Mouse (Mus musculus) liver, embryonic 14.5 days (tissue): Measurements from ENCODE around the gene Tbx20. TPM values are rescaled to one million over a fixed set of nuclear protein-coding genes. Genes with fewer than 3 reads are reported as not detected.

Source experiments
- ATAC-seq: fragments of 200-750 bp; cut with Nextera tagmentation; 2 replicates; pipeline ENCODE4 v1.8.0; 2017; ENCODE audit warnings: moderate number of reproducible peaks, mild to moderate bottlenecking, moderate library complexity; ENCODE audit not compliant: insufficient read depth
- DNase-seq, 3 experiments: peaks; one replicate each; pipeline ENCODE4 v3.0.0-alpha.2; 2012 to 2013; ENCODE audit warnings: low read depth in 3 of 3, low spot score in 3 of 3
- H3K27ac ChIP-seq: fragments of 300-500 bp; sonication (generic); 2 replicates; pipeline ENCODE4 v1.5.1; 2014; ENCODE audit warnings: moderate library complexity, mild to moderate bottlenecking, control low read depth, inconsistent platforms
- H3K27me3 ChIP-seq: fragments of 300-500 bp; sonication (generic); 2 replicates; pipeline ENCODE4 v1.6.1; 2014; ENCODE audit warnings: mild to moderate bottlenecking, low read length, moderate library complexity; ENCODE audit not compliant: control insufficient read depth, insufficient read depth
- H3K36me3 ChIP-seq: fragments of 300-500 bp; sonication (generic); replicated peaks from 2 replicates; pipeline ENCODE4 v1.6.1; 2014; ENCODE audit warnings: low read depth; ENCODE audit not compliant: control insufficient read depth, insufficient read depth
- H3K4me1 ChIP-seq, 2 experiments: fragments of 200-500 bp in 1 of 2; fragments of 300-500 bp in 1 of 2; sonication (generic) in 1 of 2; replicated peaks; 2 replicates each; pipeline ENCODE4 v1.6.1; 2012 to 2014; ENCODE audit warnings: antibody characterized with exemption in 1 of 2, inconsistent platforms in 1 of 2, low read length in 1 of 2; ENCODE audit not compliant: control insufficient read depth in 2 of 2, insufficient read depth in 2 of 2
- H3K4me2 ChIP-seq: fragments of 300-500 bp; sonication (generic); 2 replicates; pipeline ENCODE4 v1.6.1; 2014; ENCODE audit warnings: low read depth, mild to moderate bottlenecking, control low read depth, moderate library complexity
- H3K4me3 ChIP-seq, 2 experiments: fragments of 200-500 bp in 1 of 2; fragments of 300-500 bp in 1 of 2; sonication (generic) in 1 of 2; 2 replicates each; pipeline ENCODE4 v1.5.1; 2012 to 2014; ENCODE audit warnings: low read depth in 2 of 2, low read length in 2 of 2, mild to moderate bottlenecking in 2 of 2, control low read depth in 1 of 2, inconsistent platforms in 1 of 2, moderate library complexity in 1 of 2; ENCODE audit not compliant: insufficient read depth in 1 of 2
- H3K9ac ChIP-seq: fragments of 300-500 bp; sonication (generic); replicated peaks from 2 replicates; pipeline ENCODE4 v1.6.1; 2014; ENCODE audit warnings: mild to moderate bottlenecking, control low read depth, moderate library complexity
- H3K9me3 ChIP-seq: fragments of 300-500 bp; sonication (generic); 2 replicates; pipeline ENCODE4 v1.6.1; 2016; ENCODE audit warnings: low read length, mixed read lengths; ENCODE audit not compliant: control insufficient read depth
- CTCF ChIP-seq: IDR thresholded peaks from 2 replicates; pipeline ENCODE4 v1.5.1; 2016; ENCODE audit warnings: antibody characterized with exemption, low read depth, control low read depth
- EP300 ChIP-seq: IDR thresholded peaks from 2 replicates; pipeline ENCODE4 v1.6.1; 2016; ENCODE audit warnings: antibody characterized with exemption, low read depth
- WGBS: fragments of 180-500 bp; shearing (Covaris S2); extraction: QIAGEN DNeasy Blood & Tissue Kit; methylation state at CpG from one replicate; pipeline ENCODE4 v1.1.7; 2014; ENCODE audit not compliant: insufficient replicate concordance; 5-methylcytosine and 5-hydroxymethylcytosine counted together
- polyA plus RNA-seq, 2 experiments: library from polyadenylated mRNA; depleted of rRNA in 1 of 2; stranded (reverse) in 1 of 2; unstranded in 1 of 2; fragments of >200 nt; fragmentation: Nextera tagmentation in 1 of 2; extraction: Ambion mirVana in 1 of 2; gene quantifications; 2 replicates each; pipeline versions ENCODE4 v1.2.1 to v1.2.3; 2012 to 2014

The Tbx20 gene
- polyA plus RNA-seq, 2 experiments: 0.29 to 0.46 TPM

- Histone ChIP-seq H3K27me3 (peaks cover 53% of the 10 kb centered on the region), H3K4me1 (no peaks in the 10 kb centered on the region), H3K27ac (no peak overlapping the region), H3K4me2 (peak overlapping the region; percentile 44), H3K36me3 (no peaks in the 10 kb centered on the region), H3K9me3 (no peaks in the 10 kb centered on the region), H3K9ac (no peak overlapping the region), H3K4me3 (peak overlapping the region; percentile 8 to 28; a peak in 3 of 4 replicates)
- DNase-seq (no peak), ATAC-seq (no peak)
- no peak for TF ChIP-seq EP300
- TF ChIP-seq CTCF: no peak
- 1% methylated on average over 41 of the region's 41 CpGs for WGBS
These were observed 3.8 kb downstream of the Tbx20 start for GRCm38 (mm10) chr9:24770149-24770940.

GRCm38 (mm10) chr9:24769611-24770010 lies 4.5 kb downstream of the Tbx20 start:
- ATAC-seq (no peak), DNase-seq (no peak)
- Histone ChIP-seq H3K27me3 (peaks cover 46% of the 10 kb centered on the region), H3K9me3 (no peaks in the 10 kb centered on the region), H3K4me1 (no peaks in the 10 kb centered on the region), H3K4me2 (no peak overlapping the region; the same call in 1 of the 2 replicates), H3K36me3 (no peaks in the 10 kb centered on the region), H3K4me3 (no peak overlapping the region), H3K9ac (no peak overlapping the region), H3K27ac (no peak overlapping the region)
- 31% methylated on average over 9 of the region's 9 CpGs for WGBS
- TF ChIP-seq EP300: no peak
- no peak for TF ChIP-seq CTCF

GRCm38 (mm10) chr9:24767056-24767455 lies 7.0 kb downstream of the Tbx20 start:
- H3K4me2 ChIP-seq: no peak overlapping the region
- no peaks in the 10 kb centered on the region for H3K36me3 ChIP-seq
- no peak for TF ChIP-seq EP300
- TF ChIP-seq CTCF: no peak
- no peak overlapping the region for H3K4me3 ChIP-seq
- H3K9ac ChIP-seq: no peak overlapping the region
- no peak overlapping the region for H3K27ac ChIP-seq
- no peaks in the 10 kb centered on the region for H3K9me3 ChIP-seq
- no peak for DNase-seq
- WGBS: 39% methylated on average over 3 of the region's 3 CpGs
- ATAC-seq: no peak
- H3K4me1 ChIP-seq: no peaks in the 10 kb centered on the region
- peaks cover 21% of the 10 kb centered on the region for H3K27me3 ChIP-seq

- ATAC-seq (no peak), DNase-seq (no peak)
- TF ChIP-seq CTCF: no peak
- no peak for TF ChIP-seq EP300
- Histone ChIP-seq H3K9me3 (no peaks in the 10 kb centered on the region), H3K27ac (no peak overlapping the region), H3K4me3 (no peak overlapping the region), H3K27me3 (peaks cover 8% of the 10 kb centered on the region), H3K4me1 (no peaks in the 10 kb centered on the region), H3K4me2 (no peak overlapping the region), H3K36me3 (no peaks in the 10 kb centered on the region), H3K9ac (no peak overlapping the region)
- 49% methylated on average over 4 of the region's 4 CpGs for WGBS
These were observed 8.5 kb downstream of the Tbx20 start for GRCm38 (mm10) chr9:24765572-24765971.

GRCm38 (mm10) chr9:24760461-24760860 lies 13.6 kb downstream of the Tbx20 start:
- no peak overlapping the region for H3K4me3 ChIP-seq
- 23% methylated on average over 4 of the region's 4 CpGs for WGBS
- no peaks in the 10 kb centered on the region for H3K9me3 ChIP-seq
- H3K4me1 ChIP-seq: no peaks in the 10 kb centered on the region
- H3K36me3 ChIP-seq: no peaks in the 10 kb centered on the region
- ATAC-seq: no peak
- H3K27me3 ChIP-seq: no peaks in the 10 kb centered on the region
- no peak for DNase-seq
- no peak overlapping the region for H3K4me2 ChIP-seq
- H3K27ac ChIP-seq: no peak overlapping the region
- TF ChIP-seq CTCF (peak; percentile 58), EP300 (no peak)
- no peak overlapping the region for H3K9ac ChIP-seq
